Mouse (Mus musculus): Measurements from ENCODE around the gene Rora. TPM values are rescaled to one million over a fixed set of nuclear protein-coding genes. Genes with fewer than 3 reads are reported as not detected.

The Rora gene
- polyA plus RNA-seq, 1 experiment from 2014 or later: 9.0 TPM

DNA sequence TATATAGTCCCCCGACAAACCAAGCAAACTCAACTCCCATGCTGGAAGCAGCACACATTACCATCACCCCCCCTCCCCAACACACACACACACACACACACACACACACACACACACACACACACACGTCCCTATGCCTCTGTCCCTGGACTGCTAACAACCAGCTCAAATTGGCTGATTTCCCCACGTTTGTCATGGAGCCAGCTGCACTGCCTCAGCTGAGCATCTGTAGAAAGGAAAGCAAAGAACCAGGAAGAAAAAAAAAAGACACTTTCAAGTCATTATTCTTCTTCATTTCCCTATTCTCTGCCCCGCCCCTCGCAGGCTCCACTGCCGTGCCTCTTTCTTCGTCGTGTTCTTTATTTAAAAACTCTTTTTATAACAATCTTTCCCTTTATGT, 235.1 kb downstream of the Rora start:
- ChIA-PET POLR2A (no interaction called here), CTCF (no interaction called here)
- ATAC-seq (no peak), DNase-seq (ENCODE audit: low read depth, low spot score) (no peak)
- peaks cover 9% of the 10 kb centered on the region for H3K27me3 ChIP-seq
- no peak for TF ChIP-seq CTCF (IDR thresholded peaks at IDR 0.05)
- in situ Hi-C loops (cut with MboI; ENCODE audit: low pct_unique_long_range_greater_than_20kb): no loop called here

DNA sequence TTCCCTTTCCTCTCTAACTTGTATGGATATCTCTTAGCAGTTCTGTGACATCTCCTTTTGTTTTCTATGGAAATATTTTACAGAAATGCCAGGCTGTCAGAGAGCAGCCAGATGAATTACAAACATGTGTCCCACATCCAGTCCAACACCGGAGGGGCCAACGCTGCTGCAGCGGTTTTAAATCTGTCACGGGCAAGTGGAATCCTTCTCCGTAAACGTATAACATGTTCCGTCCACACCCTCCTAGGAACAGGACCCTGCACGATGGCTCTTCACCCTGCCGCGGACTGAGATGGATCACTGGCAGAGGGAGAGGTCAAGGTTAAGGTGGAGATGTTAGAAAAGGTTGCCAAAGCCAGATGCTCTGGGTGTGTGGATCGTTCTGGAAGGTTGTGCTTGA, 237.8 kb downstream of the Rora start:
- DNase-seq (ENCODE audit: low read depth, low spot score) (no peak), ATAC-seq (no peak)
- in situ Hi-C loops (cut with MboI; ENCODE audit: low pct_unique_long_range_greater_than_20kb): no loop called here
- H3K27me3 ChIP-seq: peaks cover 5% of the 10 kb centered on the region
- TF ChIP-seq CTCF (IDR thresholded peaks at IDR 0.05): no peak
- ChIA-PET POLR2A (no interaction called here), CTCF (no interaction called here)

DNA sequence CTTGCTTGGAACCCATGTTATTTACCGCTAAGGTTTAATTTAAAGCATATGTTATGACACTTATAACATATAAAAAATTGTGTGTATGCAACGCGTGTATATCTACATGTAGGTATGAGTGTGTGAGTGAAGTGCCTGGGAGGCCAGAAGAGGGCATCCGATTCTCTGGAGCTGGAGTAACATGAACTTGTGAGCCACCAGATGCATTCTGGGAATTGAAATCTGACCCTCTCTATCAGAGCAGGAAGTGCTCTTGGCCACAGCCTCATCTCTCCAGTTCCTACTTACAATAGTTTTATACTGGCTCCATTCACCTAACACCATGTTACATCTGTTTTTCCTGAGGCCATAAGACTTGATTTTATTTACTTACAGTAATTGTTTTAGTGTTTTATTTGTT, 238.8 kb downstream of the Rora start:
- DNase-seq (ENCODE audit: low read depth, low spot score): no peak
- no peak for ATAC-seq
- POLR2A ChIA-PET: no interaction called here

DNA sequence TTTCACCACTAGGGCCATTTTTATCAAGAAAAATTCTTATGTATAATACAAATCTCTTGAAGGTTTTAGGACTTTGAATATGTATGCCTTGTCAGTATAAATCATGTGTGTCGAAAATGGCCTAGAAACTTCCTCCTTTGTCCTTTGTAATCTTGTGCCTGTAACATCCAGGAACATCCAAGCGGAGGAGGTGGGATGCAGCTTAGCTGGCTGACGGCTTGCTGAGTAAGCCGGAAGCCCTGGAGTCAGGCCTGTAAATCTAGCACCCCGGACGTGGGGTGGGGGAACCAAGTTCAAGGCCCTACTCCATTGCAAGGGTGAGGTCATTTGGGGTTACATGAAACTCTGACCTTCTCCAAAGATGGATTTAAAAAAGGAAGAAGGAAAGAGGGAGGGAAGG, 239.3 kb downstream of the Rora start:
- in situ Hi-C loops (cut with MboI; ENCODE audit: low pct_unique_long_range_greater_than_20kb): no loop called here
- ChIA-PET CTCF (no interaction called here), POLR2A (no interaction called here)
- DNase-seq (ENCODE audit: low read depth, low spot score) (no peak), ATAC-seq (no peak)
- H3K27me3 ChIP-seq: no peaks in the 10 kb centered on the region
- no peak for TF ChIP-seq CTCF (IDR thresholded peaks at IDR 0.05)

More for the DNA sequence above, 238.8 kb downstream of the Rora start:
- no peak for TF ChIP-seq CTCF (IDR thresholded peaks at IDR 0.05)
- H3K27me3 ChIP-seq: no peaks in the 10 kb centered on the region
- in situ Hi-C loops (cut with MboI; ENCODE audit: low pct_unique_long_range_greater_than_20kb): no loop called here
- CTCF ChIA-PET: no interaction called here

DNA sequence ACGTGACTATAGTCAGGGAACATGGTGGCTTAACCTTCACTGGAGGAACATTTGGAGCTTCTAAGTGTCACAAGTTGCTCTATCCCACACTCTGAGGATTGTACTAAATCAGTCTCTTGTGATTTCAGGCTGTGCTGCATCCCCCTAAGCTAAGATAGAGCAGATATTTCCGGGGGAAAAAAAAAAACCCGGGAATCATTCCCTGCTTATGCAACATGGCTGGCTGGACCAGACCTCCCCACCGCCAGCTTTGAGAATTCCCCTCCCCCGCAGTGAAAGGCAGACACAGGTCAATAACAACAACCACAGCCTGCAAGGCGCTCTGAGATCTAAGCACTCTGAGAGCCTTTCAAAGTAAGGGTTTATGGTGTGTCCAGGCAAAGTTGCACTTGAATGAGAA, 244.7 kb downstream of the Rora start:
- in situ Hi-C loops (cut with MboI; ENCODE audit: low pct_unique_long_range_greater_than_20kb): no loop called here
- TF ChIP-seq CTCF (IDR thresholded peaks at IDR 0.05): no peak
- ChIA-PET CTCF (no interaction called here), POLR2A (no interaction called here)
- no peak for ATAC-seq
- H3K27me3 ChIP-seq: peaks cover 9% of the 10 kb centered on the region
- DNase-seq (ENCODE audit: low read depth, low spot score): no peak

DNA sequence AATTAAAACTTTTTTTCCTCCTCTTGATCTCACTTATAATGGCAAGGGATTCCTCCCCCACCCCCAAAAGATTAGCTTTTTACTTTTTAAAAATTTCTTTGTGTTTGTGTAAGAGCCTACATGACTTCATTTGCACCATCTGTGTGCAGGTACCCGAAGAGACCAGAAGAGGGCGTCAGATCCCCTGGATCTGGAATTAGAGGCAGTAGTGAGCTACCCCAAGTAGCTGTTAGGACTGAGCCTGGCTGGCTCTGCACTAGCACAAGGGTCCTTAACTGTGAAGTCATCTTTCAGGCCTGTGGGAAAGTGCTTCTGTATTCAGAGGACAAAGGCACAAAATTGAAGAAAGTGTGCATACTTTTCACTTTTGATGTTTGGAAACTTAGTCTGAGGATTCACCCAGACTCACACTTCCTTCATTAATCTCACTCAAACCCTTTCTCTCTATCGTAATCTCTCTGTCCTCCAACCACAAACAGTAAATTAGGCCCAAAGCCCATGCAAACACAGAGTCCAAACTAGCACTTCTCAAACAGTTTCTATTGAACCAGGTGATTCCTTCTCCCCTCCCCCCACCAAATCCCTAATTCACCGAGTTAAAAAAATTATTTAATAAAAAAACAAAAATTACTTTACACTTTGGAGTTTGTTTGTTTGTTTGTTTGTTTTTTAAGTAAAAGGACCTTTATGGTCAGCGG, 246.1 kb downstream of the Rora start:
- in situ Hi-C loops (cut with MboI; ENCODE audit: low pct_unique_long_range_greater_than_20kb): no loop called here

DNA sequence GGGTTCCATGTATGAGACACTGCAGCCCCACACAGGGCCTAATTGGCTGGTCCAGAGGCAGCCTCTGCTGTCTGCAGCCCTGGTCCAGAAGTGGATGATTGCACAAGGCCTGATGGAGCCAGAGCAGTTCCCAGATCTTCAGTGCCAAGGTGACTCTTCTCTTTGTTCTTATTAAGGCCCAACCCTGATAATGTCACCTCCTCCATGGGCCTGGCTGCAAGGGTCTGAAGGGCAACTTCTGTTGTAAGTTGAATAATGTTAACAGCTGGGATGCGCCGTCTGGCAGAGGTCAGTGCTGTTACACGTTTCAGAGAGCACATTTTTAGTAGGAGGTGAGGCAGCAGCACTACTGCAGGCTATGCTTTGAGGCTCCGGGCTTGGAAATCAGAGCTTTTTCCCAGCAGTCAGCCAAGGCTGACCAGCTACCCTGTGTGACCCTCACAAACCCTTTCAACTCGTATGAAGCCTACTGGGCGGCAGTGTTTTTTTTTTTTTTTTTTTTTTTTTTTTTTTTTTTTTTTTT, 252.8 kb downstream of the Rora start:
- in situ Hi-C loops (cut with MboI; ENCODE audit: low pct_unique_long_range_greater_than_20kb): no loop called here
- DNase-seq (ENCODE audit: low read depth, low spot score): no peak
- no peak for TF ChIP-seq CTCF (IDR thresholded peaks at IDR 0.05)
- ATAC-seq: no peak
- ChIA-PET CTCF (no interaction called here), POLR2A (no interaction called here)
- peaks cover 18% of the 10 kb centered on the region for H3K27me3 ChIP-seq

More for the DNA sequence above, 246.1 kb downstream of the Rora start:
- ChIA-PET CTCF (no interaction called here), POLR2A (no interaction called here)
- DNase-seq (ENCODE audit: low read depth, low spot score) (no peak), ATAC-seq (no peak)
- H3K27me3 ChIP-seq: peaks cover 9% of the 10 kb centered on the region
- peak; percentile 45 for TF ChIP-seq CTCF (IDR thresholded peaks at IDR 0.05)

DNA sequence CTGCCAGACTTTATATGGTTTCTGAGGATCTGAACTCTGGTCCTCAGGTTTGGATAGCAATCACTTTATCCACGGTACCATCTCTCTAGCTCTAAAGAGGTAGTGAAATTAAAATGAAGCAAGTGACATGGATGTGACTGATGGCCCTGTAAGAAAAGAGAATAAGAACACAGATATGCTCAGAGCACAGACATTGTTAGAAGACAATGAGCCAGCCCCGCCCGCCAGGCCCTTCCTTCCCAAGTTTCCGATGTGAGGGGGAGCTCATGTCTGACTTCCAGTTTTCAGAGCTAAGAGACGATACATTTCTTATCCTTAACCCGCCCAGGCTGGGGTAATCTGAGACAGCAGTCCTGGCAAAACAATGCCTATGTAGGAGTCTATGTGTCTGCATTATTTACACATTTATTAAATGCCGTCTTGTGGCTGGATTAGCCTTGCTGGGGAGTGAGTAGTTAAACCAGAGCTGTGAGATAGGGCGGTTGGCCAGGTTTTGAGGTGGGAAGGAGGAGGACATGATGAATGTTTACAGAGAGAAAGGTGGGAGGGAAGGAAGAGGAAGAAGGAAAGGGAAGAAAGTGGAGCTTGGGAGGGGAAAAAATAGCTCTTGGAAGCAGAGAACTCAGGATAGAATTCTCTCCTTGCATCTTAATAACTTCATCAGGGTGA, 259.0 kb downstream of the Rora start:
- in situ Hi-C loops (cut with MboI; ENCODE audit: low pct_unique_long_range_greater_than_20kb): no loop called here
- ATAC-seq: no peak
- no peak for TF ChIP-seq CTCF (IDR thresholded peaks at IDR 0.05)
- ChIA-PET POLR2A (no interaction called here), CTCF (no interaction called here)
- peaks cover 11% of the 10 kb centered on the region for H3K27me3 ChIP-seq
- no peak for DNase-seq (ENCODE audit: low read depth, low spot score)

DNA sequence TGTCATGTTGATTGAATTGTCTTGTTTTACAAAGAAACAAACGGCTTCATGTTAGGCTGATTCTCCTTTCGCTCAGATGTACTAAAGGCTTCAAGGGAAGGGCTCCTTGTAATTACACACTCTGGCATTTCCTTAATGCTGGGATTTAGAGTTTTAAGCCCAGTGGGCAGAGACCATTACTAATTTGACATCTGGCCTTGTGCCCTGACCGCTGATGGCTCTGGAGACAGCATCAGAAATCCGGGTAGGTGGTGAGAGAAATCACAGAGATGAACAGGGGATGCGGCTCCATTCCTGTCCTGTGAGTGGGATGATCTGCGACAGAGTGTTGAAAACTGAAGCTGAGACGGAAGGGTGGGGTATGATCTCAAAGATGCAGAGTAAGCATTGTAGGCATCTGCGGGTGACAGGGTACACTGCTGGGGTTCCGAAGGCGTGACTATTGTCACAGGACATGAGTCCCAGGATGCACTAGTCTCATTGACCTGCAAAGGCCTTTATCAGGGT, 259.7 kb downstream of the Rora start:
- peak; percentile 22 for DNase-seq (ENCODE audit: low read depth, low spot score)
- ATAC-seq: no peak
- POLR2A ChIA-PET: no interaction called here
- peaks cover 11% of the 10 kb centered on the region for H3K27me3 ChIP-seq
- CTCF ChIA-PET: no interaction called here
- no peak for TF ChIP-seq CTCF (IDR thresholded peaks at IDR 0.05)
- in situ Hi-C loops (cut with MboI; ENCODE audit: low pct_unique_long_range_greater_than_20kb): no loop called here

DNA sequence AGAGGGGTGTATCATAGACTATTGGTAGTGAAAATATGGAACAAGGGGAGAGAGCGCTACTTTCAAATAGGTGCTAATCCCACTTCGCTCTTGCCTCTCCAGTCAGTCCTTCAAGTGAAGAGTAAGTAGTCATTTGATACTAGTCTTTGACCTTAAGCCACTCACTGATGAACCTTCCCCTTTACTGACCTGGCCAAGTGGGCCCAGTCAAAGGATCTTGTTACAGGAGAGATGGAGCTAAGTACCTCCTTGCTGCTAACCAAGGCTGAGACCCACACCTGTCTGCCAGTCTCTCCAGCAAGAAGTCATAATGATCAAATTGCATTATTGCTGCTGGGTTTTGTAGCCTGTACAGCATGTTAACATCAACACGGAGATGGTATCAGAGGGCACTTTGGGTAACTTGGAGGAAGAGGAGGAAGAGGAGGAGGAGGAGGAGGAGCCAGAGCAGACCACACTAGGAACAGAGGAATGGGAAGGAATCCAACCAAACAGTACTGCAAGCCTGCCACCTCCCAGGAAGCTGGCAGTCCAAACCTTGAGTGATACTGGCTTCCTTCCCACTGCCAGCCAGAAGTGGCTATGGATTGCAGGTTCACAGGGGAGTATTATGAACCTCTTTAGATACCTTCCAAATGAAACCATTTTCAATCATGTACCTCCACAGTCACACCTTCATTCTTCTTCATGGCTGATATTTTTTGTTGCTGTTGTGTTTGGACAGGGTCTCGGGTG, 261.1 kb downstream of the Rora start:
- DNase-seq (ENCODE audit: low read depth, low spot score) (no peak), ATAC-seq (no peak)
- H3K27me3 ChIP-seq: peaks cover 7% of the 10 kb centered on the region
- POLR2A ChIA-PET: no interaction called here
- in situ Hi-C loops (cut with MboI; ENCODE audit: low pct_unique_long_range_greater_than_20kb): no loop called here
- CTCF ChIA-PET: no interaction called here
- no peak for TF ChIP-seq CTCF (IDR thresholded peaks at IDR 0.05)

DNA sequence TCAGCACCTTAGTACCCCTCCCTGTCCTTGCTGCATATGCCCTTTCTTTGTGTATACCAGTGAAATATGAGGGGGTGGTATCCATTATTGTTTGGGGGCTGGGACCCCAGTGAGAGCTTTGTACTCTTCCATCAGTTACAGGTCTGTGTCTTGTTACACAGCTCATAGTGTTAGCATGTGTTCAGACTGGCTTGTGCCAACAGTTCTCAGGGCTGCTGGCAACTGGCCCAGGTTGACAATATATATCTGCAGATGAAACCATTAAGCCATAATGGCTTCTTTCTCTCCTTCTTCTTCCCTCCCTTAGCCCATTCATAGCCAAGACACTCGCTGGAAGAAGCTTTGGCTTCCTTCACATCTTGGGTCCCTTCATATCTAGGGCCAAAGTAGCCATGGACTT, 263.2 kb downstream of the Rora start:
- ChIA-PET CTCF (no interaction called here), POLR2A (no interaction called here)
- peaks cover 15% of the 10 kb centered on the region for H3K27me3 ChIP-seq
- no peak for ATAC-seq
- no peak for TF ChIP-seq CTCF (IDR thresholded peaks at IDR 0.05)
- in situ Hi-C loops (cut with MboI; ENCODE audit: low pct_unique_long_range_greater_than_20kb): no loop called here
- no peak for DNase-seq (ENCODE audit: low read depth, low spot score)

Data from Patski (cell line).